Mouse (Mus musculus) midbrain, postnatal 0 days (tissue): Measurements from ENCODE around the gene Rrp8. TPM values are rescaled to one million over a fixed set of nuclear protein-coding genes. Genes with fewer than 3 reads are reported as not detected.

Source experiments
- ATAC-seq: fragments of 200-750 bp; cut with Nextera tagmentation; 2 replicates; pipeline ENCODE4 v1.8.0; 2017; ENCODE audit warnings: moderate number of reproducible peaks, mild to moderate bottlenecking, moderate TSS enrichment, moderate library complexity; ENCODE audit not compliant: low FRiP score
- DNase-seq: peaks from one replicate; pipeline ENCODE4 v3.0.0-alpha.2; 2015; ENCODE audit warnings: low spot score
- H3K27ac ChIP-seq: fragments of 300-500 bp; sonication (generic); 2 replicates; pipeline ENCODE4 v1.5.1; 2014; ENCODE audit warnings: low read depth, mild to moderate bottlenecking, low read length, mixed read lengths
- H3K27me3 ChIP-seq: fragments of 300-500 bp; sonication (generic); 2 replicates; pipeline ENCODE4 v1.6.1; 2014; ENCODE audit warnings: low read length, control low read depth, mixed read lengths; ENCODE audit not compliant: insufficient read depth
- H3K36me3 ChIP-seq: fragments of 300-500 bp; sonication (generic); 2 replicates; pipeline ENCODE4 v1.6.1; 2014; ENCODE audit warnings: low read length, control low read depth, mixed read lengths; ENCODE audit not compliant: insufficient read depth
- H3K4me1 ChIP-seq: fragments of 300-500 bp; sonication (generic); 2 replicates; pipeline ENCODE4 v1.6.1; 2014; ENCODE audit warnings: mild to moderate bottlenecking, control low read depth, antibody characterized with exemption, low read length, mixed read lengths; ENCODE audit not compliant: insufficient read depth
- H3K4me2 ChIP-seq: fragments of 300-500 bp; sonication (generic); 2 replicates; pipeline ENCODE4 v1.6.1; 2014; ENCODE audit warnings: low read depth, mild to moderate bottlenecking, low read length, mixed read lengths; ENCODE audit not compliant: poor library complexity, severe bottlenecking
- H3K4me3 ChIP-seq: fragments of 300-500 bp; sonication (generic); 2 replicates; pipeline ENCODE4 v1.5.1; 2014; ENCODE audit warnings: low read depth, mild to moderate bottlenecking, low read length, moderate library complexity
- H3K9ac ChIP-seq: fragments of 300-500 bp; sonication (generic); replicated peaks from 2 replicates; pipeline ENCODE4 v1.6.1; 2014; ENCODE audit warnings: mild to moderate bottlenecking, low read length, moderate library complexity, mixed read lengths; ENCODE audit not compliant: poor library complexity, severe bottlenecking
- H3K9me3 ChIP-seq: fragments of 300-500 bp; sonication (generic); 2 replicates; pipeline ENCODE4 v1.6.1; 2016; ENCODE audit warnings: low read length, control low read depth
- CTCF ChIP-seq: IDR thresholded peaks from 2 replicates; pipeline ENCODE4 v1.5.1; 2016; ENCODE audit warnings: antibody characterized with exemption, mild to moderate bottlenecking
- WGBS: fragments of 180-500 bp; shearing (Covaris S2); extraction: QIAGEN DNeasy Blood & Tissue Kit; methylation state at CpG from one replicate; pipeline ENCODE4 v1.1.7; 2014; 5-methylcytosine and 5-hydroxymethylcytosine counted together
- polyA plus RNA-seq: library from polyadenylated mRNA; unstranded; fragments of >200 nt; fragmentation: Nextera tagmentation; extraction: Ambion mirVana; gene quantifications from 2 replicates; pipeline ENCODE4 v1.2.1, GENCODE M21; 2015
- total RNA-seq: library from RNA; depleted of rRNA; stranded (reverse); fragments of >200 nt; gene quantifications from 2 replicates; pipeline ENCODE4 v1.2.3, GENCODE M21; 2014

The Rrp8 gene
- total and polyA plus RNA-seq, 2 experiments from 2014 or later: 19.4 to 29.3 TPM

DNA sequence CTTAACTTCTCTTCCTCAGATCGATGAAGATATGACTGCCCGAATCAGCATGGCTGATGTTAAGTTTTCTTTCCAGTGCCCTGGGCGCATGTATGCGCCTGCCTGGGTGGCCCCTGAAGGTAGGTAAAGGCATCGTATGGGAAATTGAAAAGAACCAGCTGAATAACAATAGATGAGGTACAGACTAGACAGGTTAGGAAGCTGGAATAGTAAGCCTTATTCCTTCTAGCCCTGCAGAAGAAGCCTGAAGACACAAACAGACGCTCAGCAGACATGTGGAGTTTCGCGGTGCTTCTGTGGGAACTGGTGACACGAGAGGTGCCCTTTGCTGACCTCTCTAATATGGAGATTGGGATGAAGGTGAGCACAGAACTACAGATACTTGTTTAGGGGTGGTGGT is 4.8 kb upstream of the Rrp8 start:
- Histone ChIP-seq H3K4me2 (no peak overlapping the region), H3K27ac (no peak overlapping the region), H3K9me3 (no peaks in the 10 kb centered on the region), H3K4me3 (no peak overlapping the region), H3K4me1 (peaks cover 6% of the 10 kb centered on the region; the same call in 1 of the 2 replicates), H3K36me3 (peaks cover 19% of the 10 kb centered on the region), H3K27me3 (no peaks in the 10 kb centered on the region), H3K9ac (no peak overlapping the region)
- no peak for ATAC-seq
- WGBS: 93% methylated on average over 9 of the region's 9 CpGs
- no peak for DNase-seq
- TF ChIP-seq CTCF: no peak

DNA sequence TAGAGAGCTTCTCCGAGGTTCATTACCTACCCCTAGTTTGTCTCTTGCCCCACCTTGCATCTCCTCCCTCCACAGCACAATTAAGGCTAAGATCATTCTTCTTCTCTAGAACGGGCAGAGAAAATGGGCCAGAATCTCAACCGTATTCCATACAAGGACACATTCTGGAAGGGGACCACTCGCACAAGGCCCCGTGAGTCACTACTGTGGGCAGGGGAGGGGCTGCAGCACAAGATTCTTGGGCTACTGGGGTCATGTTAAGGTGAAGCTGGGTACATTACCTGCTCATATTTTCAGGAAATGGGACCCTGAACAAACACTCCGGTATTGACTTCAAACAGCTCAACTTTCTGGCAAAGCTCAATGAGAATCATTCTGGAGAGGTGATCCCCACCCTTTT is 3.7 kb upstream of the Rrp8 start:
- Histone ChIP-seq H3K4me1 (peaks cover 6% of the 10 kb centered on the region; the same call in 1 of the 2 replicates), H3K4me2 (no peak overlapping the region), H3K36me3 (peaks cover 14% of the 10 kb centered on the region; the same call in 1 of the 2 replicates), H3K27me3 (no peaks in the 10 kb centered on the region), H3K9me3 (no peaks in the 10 kb centered on the region), H3K9ac (no peak overlapping the region), H3K27ac (no peak overlapping the region), H3K4me3 (no peak overlapping the region)
- no peak for TF ChIP-seq CTCF
- ATAC-seq (no peak), DNase-seq (no peak)
- 88% methylated on average over 6 of the region's 6 CpGs for WGBS

DNA sequence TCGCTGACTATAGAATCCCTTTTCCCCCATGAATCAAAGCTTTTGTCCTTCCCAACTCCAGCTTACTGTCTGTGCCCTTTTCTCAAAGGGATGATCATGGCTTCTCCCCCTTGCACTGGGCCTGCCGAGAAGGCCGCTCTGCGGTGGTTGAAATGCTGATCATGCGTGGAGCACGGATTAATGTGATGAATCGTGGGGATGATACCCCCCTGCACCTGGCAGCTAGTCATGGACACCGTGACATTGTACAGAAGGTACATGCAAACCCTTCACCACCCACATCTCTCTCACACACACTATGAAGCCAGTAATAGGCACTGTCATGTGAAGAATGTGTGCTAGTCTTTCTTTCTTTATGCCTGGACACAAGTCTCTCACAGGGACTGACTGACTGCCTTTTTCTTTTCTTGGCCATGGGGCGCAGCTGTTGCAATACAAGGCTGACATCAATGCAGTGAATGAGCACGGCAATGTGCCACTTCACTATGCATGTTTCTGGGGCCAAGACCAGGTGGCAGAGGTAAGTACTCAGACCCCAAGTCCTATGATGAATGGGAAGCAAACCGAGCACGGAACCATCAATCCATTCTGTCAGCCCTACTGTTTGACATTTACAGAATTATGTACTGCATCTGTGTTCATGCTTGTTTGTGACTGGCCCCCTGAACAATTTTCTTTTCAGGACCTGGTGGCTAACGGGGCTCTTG is 3.1 kb upstream of the Rrp8 start:
- Histone ChIP-seq H3K9ac (no peak overlapping the region), H3K9me3 (no peaks in the 10 kb centered on the region), H3K36me3 (peaks cover 14% of the 10 kb centered on the region; the same call in 1 of the 2 replicates), H3K4me3 (no peak overlapping the region), H3K27me3 (no peaks in the 10 kb centered on the region), H3K27ac (no peak overlapping the region), H3K4me2 (no peak overlapping the region), H3K4me1 (peaks cover 9% of the 10 kb centered on the region; the same call in 1 of the 2 replicates)
- DNase-seq (no peak), ATAC-seq (no peak)
- WGBS: 81% methylated on average over 13 of the region's 13 CpGs
- TF ChIP-seq CTCF: no peak

DNA sequence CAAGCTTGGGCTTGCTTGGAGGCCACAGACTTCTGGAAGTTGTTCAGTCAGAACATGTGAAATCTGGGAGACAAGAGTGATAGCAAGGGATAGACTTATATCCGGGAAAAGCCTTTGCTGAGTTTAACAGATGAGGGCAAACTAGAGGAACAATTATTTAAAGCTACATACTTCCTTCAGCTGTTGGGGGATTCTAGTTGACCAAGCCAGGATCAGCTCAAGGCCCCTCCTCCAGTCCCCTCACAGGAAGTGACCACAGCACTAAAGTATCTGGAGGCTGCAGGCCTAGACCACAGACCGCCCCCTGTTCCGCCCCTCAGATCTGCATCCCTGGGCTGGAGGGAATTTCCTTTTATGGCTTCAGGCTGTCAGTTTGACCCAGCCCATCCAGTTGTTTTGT is 1.8 kb upstream of the Rrp8 start:
- H3K9me3 ChIP-seq: no peaks in the 10 kb centered on the region
- DNase-seq: no peak
- peaks cover 18% of the 10 kb centered on the region for H3K36me3 ChIP-seq
- peaks cover 9% of the 10 kb centered on the region; the same call in 1 of the 2 replicates for H3K4me1 ChIP-seq
- no peak for TF ChIP-seq CTCF
- H3K9ac ChIP-seq: no peak overlapping the region
- H3K4me2 ChIP-seq: no peak overlapping the region; the same call in 1 of the 2 replicates
- WGBS: 43% methylated on average over 3 of the region's 3 CpGs
- no peaks in the 10 kb centered on the region for H3K27me3 ChIP-seq
- H3K27ac ChIP-seq: no peak overlapping the region
- H3K4me3 ChIP-seq: no peak overlapping the region
- ATAC-seq: no peak

DNA sequence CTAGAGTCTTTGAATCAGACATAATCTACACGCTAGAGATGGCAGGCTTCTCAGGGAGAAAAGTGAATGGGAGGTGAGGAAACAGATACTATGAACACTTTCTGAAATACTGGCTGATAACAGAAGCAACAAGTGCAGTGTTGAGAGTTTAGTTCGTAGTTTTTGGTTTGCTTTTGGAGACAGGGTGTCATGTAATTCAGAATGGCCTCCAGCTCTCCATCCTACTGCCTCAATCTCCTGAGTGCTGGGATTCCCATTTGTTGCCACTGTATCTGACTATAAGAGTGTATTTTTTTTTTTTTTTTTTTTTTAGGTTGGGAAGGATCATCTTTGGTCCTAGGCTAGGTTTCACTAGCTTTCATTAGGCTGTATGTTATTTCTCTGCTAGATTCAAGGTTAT is 1.1 kb upstream of the Rrp8 start:
- Histone ChIP-seq H3K36me3 (peaks cover 24% of the 10 kb centered on the region), H3K9ac (no peak overlapping the region)

DNA sequence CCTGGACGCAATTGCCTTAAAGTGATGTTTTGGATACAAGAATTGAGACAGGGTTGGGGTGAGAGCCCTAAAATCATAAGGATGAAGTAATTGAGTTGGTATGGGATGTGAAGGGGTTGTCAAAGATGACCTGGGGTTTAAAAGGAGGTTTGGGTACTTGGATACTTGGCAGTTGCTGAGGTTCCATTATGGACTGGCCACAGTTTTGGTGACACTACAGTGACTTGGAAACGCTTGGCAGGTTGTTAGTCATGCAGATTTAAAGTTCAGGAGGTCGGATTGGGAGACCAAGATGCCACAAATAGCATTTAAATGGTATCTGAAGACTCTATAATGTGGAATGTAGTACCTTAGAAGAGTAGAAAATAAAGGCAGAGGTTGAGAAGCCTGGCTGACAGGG is 463 bp upstream of the Rrp8 start:
- Histone ChIP-seq H3K4me2 (peak overlapping the region; percentile 95), H3K9ac (no peak overlapping the region; the same call in 1 of the 2 replicates), H3K9me3 (no peaks in the 10 kb centered on the region), H3K4me1 (peaks cover 6% of the 10 kb centered on the region; the same call in 1 of the 2 replicates), H3K36me3 (peaks cover 30% of the 10 kb centered on the region), H3K27ac (no peak overlapping the region), H3K4me3 (peak overlapping the region; percentile 84), H3K27me3 (no peaks in the 10 kb centered on the region)
- TF ChIP-seq CTCF: no peak
- ATAC-seq (no peak), DNase-seq (no peak)
- 20% methylated on average over 3 of the region's 3 CpGs for WGBS

More for the DNA sequence above, 1.1 kb upstream of the Rrp8 start:
- no peaks in the 10 kb centered on the region for H3K27me3 ChIP-seq
- no peak overlapping the region for H3K27ac ChIP-seq
- ATAC-seq: no peak
- 73% methylated on average over 2 of the region's 2 CpGs for WGBS
- H3K4me2 ChIP-seq: peak overlapping the region; percentile 95
- TF ChIP-seq CTCF: no peak
- H3K9me3 ChIP-seq: no peaks in the 10 kb centered on the region
- H3K4me1 ChIP-seq: peaks cover 7% of the 10 kb centered on the region; the same call in 1 of the 2 replicates
- H3K4me3 ChIP-seq: no peak overlapping the region
- DNase-seq: no peak
